Mouse (Mus musculus) lung, embryonic 15.5 days (tissue): Measurements from ENCODE around the gene Prl8a2. TPM values are rescaled to one million over a fixed set of nuclear protein-coding genes. Genes with fewer than 3 reads are reported as not detected.

ENCODE experiments used
- ATAC-seq: fragments of 200-750 bp; cut with Nextera tagmentation; 2 replicates; pipeline ENCODE4 v1.8.0; 2017; ENCODE audit warnings: moderate number of reproducible peaks, borderline replicate concordance; ENCODE audit not compliant: low FRiP score, low TSS enrichment; ENCODE audit errors: extremely low read depth
- H3K27ac ChIP-seq: fragments of 300-500 bp; sonication (generic); 2 replicates; pipeline ENCODE4 v1.5.1; 2015; ENCODE audit warnings: moderate library complexity, mild to moderate bottlenecking, inconsistent platforms
- H3K27me3 ChIP-seq: fragments of 300-500 bp; sonication (generic); 2 replicates; pipeline ENCODE4 v1.6.1; 2015; ENCODE audit warnings: inconsistent platforms
- H3K36me3 ChIP-seq: fragments of 300-500 bp; sonication (generic); 2 replicates; pipeline ENCODE4 v1.6.1; 2015; ENCODE audit warnings: inconsistent platforms
- H3K4me1 ChIP-seq: fragments of 300-500 bp; sonication (generic); 2 replicates; pipeline ENCODE4 v1.6.1; 2015; ENCODE audit warnings: inconsistent platforms
- H3K4me2 ChIP-seq: fragments of 300-500 bp; sonication (generic); 2 replicates; pipeline ENCODE4 v1.6.1; 2015; ENCODE audit warnings: inconsistent platforms, mild to moderate bottlenecking, moderate library complexity
- H3K4me3 ChIP-seq: fragments of 300-500 bp; sonication (generic); 2 replicates; pipeline ENCODE4 v1.5.1; 2015; ENCODE audit warnings: mild to moderate bottlenecking, inconsistent platforms
- H3K9ac ChIP-seq: fragments of 300-500 bp; sonication (generic); 2 replicates; pipeline ENCODE4 v1.6.1; 2015; ENCODE audit warnings: inconsistent platforms
- H3K9me3 ChIP-seq: fragments of 300-500 bp; sonication (generic); 2 replicates; pipeline ENCODE4 v1.6.1; 2016; ENCODE audit warnings: inconsistent platforms
- WGBS: fragments of 180-500 bp; shearing (Covaris S2); methylation state at CpG from one replicate; pipeline ENCODE4 v1.1.7; 2015; 5-methylcytosine and 5-hydroxymethylcytosine counted together
- polyA plus RNA-seq: library from polyadenylated mRNA; unstranded; fragments of >200 nt; fragmentation: Nextera tagmentation; extraction: Ambion mirVana; gene quantifications from 2 replicates; pipeline ENCODE4 v1.2.1, GENCODE M21; 2015

The Prl8a2 gene
- not detected in 2 replicates for polyA plus RNA-seq

DNA sequence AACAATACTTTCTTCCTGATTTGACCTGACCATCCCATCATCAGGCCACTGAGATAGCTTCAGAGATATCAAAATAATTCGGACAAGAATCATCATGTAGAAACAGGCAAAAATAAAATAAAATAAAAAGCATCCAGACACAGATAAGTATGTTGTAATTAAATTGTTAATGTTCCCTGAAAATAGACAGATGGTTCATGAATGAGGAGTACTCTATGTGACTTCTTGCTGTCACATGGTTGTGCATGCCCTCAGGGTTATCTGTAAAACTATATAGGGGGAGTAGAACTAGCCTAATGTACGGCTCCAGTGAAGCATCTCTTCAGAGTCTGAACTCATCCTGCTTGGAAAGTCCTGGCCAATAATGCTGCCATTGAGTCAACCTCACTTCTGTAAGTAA lies at the start of gene Prl8a2:
Gene Prl8a2 (plus strand): TSS at position 301 of the 400 bp plus-strand sequence.
- Histone ChIP-seq H3K9ac (no peak within 1 kb of the TSS), H3K27ac (no peak within 1 kb of the TSS), H3K9me3 (no peaks in the 10 kb centered on the region), H3K36me3 (no peaks in the 10 kb centered on the region), H3K4me2 (no peak within 1 kb of the TSS), H3K4me3 (no peak within 1 kb of the TSS), H3K27me3 (no peaks in the 10 kb centered on the region), H3K4me1 (no peaks in the 10 kb centered on the region)
- WGBS = 61% methylated on average over 2 of the region's 2 CpGs
- ATAC-seq = no peak

- H3K27me3 ChIP-seq = no peaks in the 10 kb centered on the region
- H3K36me3 ChIP-seq = no peaks in the 10 kb centered on the region
- no peak within 1 kb of the TSS for H3K9ac ChIP-seq
- H3K4me1 ChIP-seq = no peaks in the 10 kb centered on the region
- no peak within 1 kb of the TSS for H3K4me3 ChIP-seq
- no peak for ATAC-seq
- H3K27ac ChIP-seq = no peak within 1 kb of the TSS
- WGBS = 69% methylated on average over 7 of the region's 7 CpGs
- no peak within 1 kb of the TSS for H3K4me2 ChIP-seq
- no peaks in the 10 kb centered on the region for H3K9me3 ChIP-seq
Measured at GRCm38 (mm10) chr13:27312334-27313225, 32.9 kb upstream of the Prl8a2 start, which contains the start of gene Prl6a1. Prl6a1 (plus strand) TSS chr13:27312627.

- Histone ChIP-seq H3K27ac (no peak overlapping the region), H3K4me3 (no peak overlapping the region), H3K9me3 (no peaks in the 10 kb centered on the region), H3K4me1 (no peaks in the 10 kb centered on the region), H3K27me3 (no peaks in the 10 kb centered on the region), H3K36me3 (no peaks in the 10 kb centered on the region), H3K9ac (no peak overlapping the region), H3K4me2 (no peak overlapping the region)
- WGBS = 93% methylated on average over 1 of the region's 1 CpGs
- ATAC-seq = no peak
Measured at GRCm38 (mm10) chr13:27334989-27335388, 10.5 kb upstream of the Prl8a2 start.

DNA sequence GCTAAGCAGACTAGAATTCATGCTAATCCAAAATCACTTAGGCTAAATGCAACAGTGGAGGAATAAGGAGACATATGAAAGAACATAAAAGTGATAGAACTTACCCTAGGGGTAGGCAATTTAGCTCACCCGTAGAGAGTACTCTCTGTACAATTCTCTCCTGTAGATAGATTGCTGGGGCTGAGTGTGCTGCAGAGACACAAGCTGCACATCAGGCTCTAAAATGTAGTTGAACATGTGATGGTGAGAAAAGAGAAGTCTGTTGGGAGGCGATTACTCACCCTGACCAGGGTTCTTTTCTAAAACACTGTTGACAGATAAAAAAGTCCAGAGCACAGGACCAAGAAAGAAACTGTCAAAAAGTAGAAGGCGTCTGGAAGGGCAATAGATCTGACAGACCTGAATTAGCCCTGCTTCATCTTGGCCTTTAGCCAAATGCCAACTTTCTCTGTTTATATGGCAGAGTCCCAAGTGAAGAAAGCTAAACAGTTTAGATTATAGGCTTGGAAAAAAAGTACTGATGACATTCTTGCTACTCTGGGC lies 2.7 kb upstream of the Prl8a2 start:
- no peak for ATAC-seq
- no peaks in the 10 kb centered on the region for H3K27me3 ChIP-seq
- H3K9ac ChIP-seq = no peak overlapping the region
- H3K4me1 ChIP-seq = no peaks in the 10 kb centered on the region
- H3K4me3 ChIP-seq = no peak overlapping the region
- H3K9me3 ChIP-seq = no peaks in the 10 kb centered on the region
- H3K4me2 ChIP-seq = no peak overlapping the region
- H3K36me3 ChIP-seq = no peaks in the 10 kb centered on the region
- H3K27ac ChIP-seq = no peak overlapping the region
- WGBS = 30% methylated on average over 3 of the region's 3 CpGs

DNA sequence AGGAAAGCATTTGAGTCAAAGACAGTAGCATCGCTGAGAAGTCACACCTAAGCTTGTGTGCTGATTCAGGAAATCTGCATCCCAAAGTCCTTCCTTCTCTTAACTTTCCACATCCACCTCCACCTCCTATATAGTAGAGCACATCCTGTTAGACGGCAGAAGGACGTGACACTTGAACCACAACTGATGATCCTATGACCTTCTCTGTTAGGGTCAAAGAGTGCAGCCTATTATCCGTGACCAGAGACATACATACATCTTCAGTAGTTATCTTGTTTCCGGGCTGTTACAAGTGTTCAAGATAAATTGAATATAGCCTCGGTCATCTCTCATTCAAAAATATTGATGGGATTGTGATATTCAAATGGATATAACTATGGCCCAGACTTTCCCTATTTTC lies 45.3 kb downstream of the Prl8a2 start, which contains the start of gene Prl2b1:
Gene Prl2b1 (minus strand): TSS at position 101 of the 400 bp plus-strand sequence.
- H3K4me3 ChIP-seq = no peak within 1 kb of the TSS
- WGBS = 72% methylated on average over 6 of the region's 6 CpGs
- H3K36me3 ChIP-seq = no peaks in the 10 kb centered on the region
- H3K9ac ChIP-seq = no peak within 1 kb of the TSS
- no peak within 1 kb of the TSS for H3K27ac ChIP-seq
- no peak within 1 kb of the TSS for H3K4me2 ChIP-seq
- no peaks in the 10 kb centered on the region for H3K27me3 ChIP-seq
- ATAC-seq = no peak
- no peaks in the 10 kb centered on the region for H3K9me3 ChIP-seq
- no peaks in the 10 kb centered on the region for H3K4me1 ChIP-seq

GRCm38 (mm10) chr13:27399061-27399724 lies 53.7 kb downstream of the Prl8a2 start:
- Histone ChIP-seq H3K27ac (no peak overlapping the region), H3K9ac (no peak overlapping the region), H3K27me3 (no peaks in the 10 kb centered on the region), H3K4me2 (no peak overlapping the region), H3K4me3 (no peak overlapping the region), H3K9me3 (no peaks in the 10 kb centered on the region), H3K36me3 (no peaks in the 10 kb centered on the region), H3K4me1 (no peaks in the 10 kb centered on the region)
- no peak for ATAC-seq
- WGBS = 80% methylated on average over 7 of the region's 7 CpGs

Other genes starting within 250 kb of the Prl8a2 start
- not detected in 2 replicates for gene Prl3d2, start 224.0 kb upstream of the Prl8a2 start, polyA plus RNA-seq
- not detected in 2 replicates for gene Prl3d3, start 188.9 kb upstream of the Prl8a2 start, polyA plus RNA-seq
- gene Prl3c1, start 149.0 kb upstream of the Prl8a2 start, polyA plus RNA-seq = not detected in 2 replicates
- gene Prl3b1, start 103.8 kb upstream of the Prl8a2 start, polyA plus RNA-seq = not detected in 2 replicates
- not detected in 2 replicates for gene Prl3a1, start 86.2 kb upstream of the Prl8a2 start, polyA plus RNA-seq
- gene Prl6a1, start 33.0 kb upstream of the Prl8a2 start, polyA plus RNA-seq = not detected in 2 replicates
- not detected in 2 replicates for gene Prl2b1, start 45.2 kb downstream of the Prl8a2 start, polyA plus RNA-seq
- gene Prl8a6, start 93.0 kb downstream of the Prl8a2 start, polyA plus RNA-seq = not detected in 2 replicates
- not detected in 2 replicates for gene Prl8a8, start 167.5 kb downstream of the Prl8a2 start, polyA plus RNA-seq
- not detected in 2 replicates for gene Prl8a9, start 218.9 kb downstream of the Prl8a2 start, polyA plus RNA-seq
- not detected in 2 replicates for gene Prl8a1, start 236.5 kb downstream of the Prl8a2 start, polyA plus RNA-seq